Mouse (Mus musculus): ENCODE measurements around the gene Nod2. TPM values are rescaled to one million over a fixed set of nuclear protein-coding genes. Genes with fewer than 3 reads are reported as not detected.
A peak's percentile ranks its signal among the peaks of the same experiment; 100 is the strongest.

The Nod2 gene
- polyA plus RNA-seq, 1 experiment from 2014 or later, result 0.10 TPM

GRCm38 (mm10) chr8:88691342-88691948 lies 44.3 kb downstream of the Nod2 start:
- H3K4me3 ChIP-seq, result no peak overlapping the region
- H3K27me3 ChIP-seq (ENCODE audit: low read depth, poor library complexity, severe bottlenecking), result 0 out of 2 replicates have a peak, but pooled peaks cover 7% of the 10 kb centered on the region
- H3K27ac ChIP-seq (replicated peaks), result no peak overlapping the region
- H3K36me3 ChIP-seq, result no peaks in the 10 kb centered on the region
- H3K9me3 ChIP-seq (replicated peaks), result no peaks in the 10 kb centered on the region
- DNase-seq (ENCODE audit: low spot score), result no peak
- peaks cover 3% of the 10 kb centered on the region for H3K4me1 ChIP-seq
- WGBS, result 62% methylated on average over 4 of the region's 4 CpGs

GRCm38 (mm10) chr8:88691961-88692360 lies 44.8 kb downstream of the Nod2 start:
- Histone ChIP-seq H3K36me3 (no peaks in the 10 kb centered on the region), H3K4me3 (no peak overlapping the region), H3K27ac (replicated peaks) (no peak overlapping the region), H3K27me3 (ENCODE audit: low read depth, poor library complexity, severe bottlenecking) (0 out of 2 replicates have a peak, but pooled peaks cover 7% of the 10 kb centered on the region), H3K9me3 (replicated peaks) (no peaks in the 10 kb centered on the region), H3K4me1 (peaks cover 6% of the 10 kb centered on the region)
- 65% methylated on average over 7 of the region's 7 CpGs for WGBS
- no peak for DNase-seq (ENCODE audit: low spot score)

GRCm38 (mm10) chr8:88692866-88693265 lies 45.8 kb downstream of the Nod2 start:
- H3K36me3 ChIP-seq, result no peaks in the 10 kb centered on the region
- H3K4me1 ChIP-seq, result peaks cover 15% of the 10 kb centered on the region
- no peak overlapping the region for H3K27ac ChIP-seq (replicated peaks)
- WGBS, result 83% methylated on average over 6 of the region's 6 CpGs
- H3K27me3 ChIP-seq (ENCODE audit: low read depth, poor library complexity, severe bottlenecking), result 0 out of 2 replicates have a peak, but pooled peaks cover 7% of the 10 kb centered on the region
- H3K9me3 ChIP-seq (replicated peaks), result no peaks in the 10 kb centered on the region
- no peak for DNase-seq (ENCODE audit: low spot score)
- no peak overlapping the region for H3K4me3 ChIP-seq

- no peak overlapping the region for H3K27ac ChIP-seq (replicated peaks)
- no peak overlapping the region for H3K4me3 ChIP-seq
- DNase-seq (ENCODE audit: low spot score), result no peak
- 87% methylated on average over 4 of the region's 4 CpGs for WGBS
- no peaks in the 10 kb centered on the region for H3K36me3 ChIP-seq
- H3K27me3 ChIP-seq (ENCODE audit: low read depth, poor library complexity, severe bottlenecking), result 0 out of 2 replicates have a peak, but pooled peaks cover 7% of the 10 kb centered on the region
- H3K4me1 ChIP-seq, result peaks cover 18% of the 10 kb centered on the region
- H3K9me3 ChIP-seq (replicated peaks), result no peaks in the 10 kb centered on the region
Observed at GRCm38 (mm10) chr8:88693376-88693775, 46.3 kb downstream of the Nod2 start.

- Histone ChIP-seq H3K36me3 (no peaks in the 10 kb centered on the region), H3K4me1 (peaks cover 18% of the 10 kb centered on the region), H3K27ac (replicated peaks) (no peak overlapping the region), H3K27me3 (ENCODE audit: low read depth, poor library complexity, severe bottlenecking) (0 out of 2 replicates have a peak, but pooled peaks cover 7% of the 10 kb centered on the region), H3K4me3 (no peak overlapping the region), H3K9me3 (replicated peaks) (no peaks in the 10 kb centered on the region)
- DNase-seq (ENCODE audit: low spot score), result no peak
- 82% methylated on average over 7 of the region's 7 CpGs for WGBS
Observed at GRCm38 (mm10) chr8:88694291-88694690, 47.2 kb downstream of the Nod2 start.

- no peaks in the 10 kb centered on the region for H3K36me3 ChIP-seq
- no peak overlapping the region for H3K27ac ChIP-seq (replicated peaks)
- peak overlapping the region; percentile 91 for H3K4me3 ChIP-seq
- 0 out of 2 replicates have a peak, but pooled peaks cover 7% of the 10 kb centered on the region for H3K27me3 ChIP-seq (ENCODE audit: low read depth, poor library complexity, severe bottlenecking)
- H3K4me1 ChIP-seq, result peaks cover 18% of the 10 kb centered on the region
- H3K9me3 ChIP-seq (replicated peaks), result no peaks in the 10 kb centered on the region
- DNase-seq (ENCODE audit: low spot score), result no peak
- WGBS, result 34% methylated on average over 7 of the region's 7 CpGs
Observed at GRCm38 (mm10) chr8:88696228-88696627, 49.1 kb downstream of the Nod2 start.

- WGBS, result under 1% methylated on average over 79 of the region's 80 CpGs
- Histone ChIP-seq H3K36me3 (no peaks in the 10 kb centered on the region), H3K9me3 (replicated peaks) (no peaks in the 10 kb centered on the region), H3K4me3 (peak within 1 kb of the TSS; percentile 91), H3K27me3 (ENCODE audit: low read depth, poor library complexity, severe bottlenecking) (0 out of 2 replicates have a peak, but pooled peaks cover 7% of the 10 kb centered on the region), H3K27ac (replicated peaks) (peak within 1 kb of the TSS; percentile 89), H3K4me1 (peaks cover 18% of the 10 kb centered on the region)
- DNase-seq (ENCODE audit: low spot score), result peak; percentile 99
Observed at GRCm38 (mm10) chr8:88696721-88697641, 49.9 kb downstream of the Nod2 start, which contains the start of gene Cyld. Gene Cyld, plus strand, starts transcription at chr8:88697028.

- peak overlapping the region; percentile 91 for H3K4me3 ChIP-seq
- 0 out of 2 replicates have a peak, but pooled peaks cover 7% of the 10 kb centered on the region for H3K27me3 ChIP-seq (ENCODE audit: low read depth, poor library complexity, severe bottlenecking)
- DNase-seq (ENCODE audit: low spot score), result no peak
- WGBS, result 24% methylated on average over 4 of the region's 4 CpGs
- peaks cover 18% of the 10 kb centered on the region for H3K4me1 ChIP-seq
- H3K36me3 ChIP-seq, result no peaks in the 10 kb centered on the region
- peak overlapping the region; percentile 89 for H3K27ac ChIP-seq (replicated peaks)
- H3K9me3 ChIP-seq (replicated peaks), result no peaks in the 10 kb centered on the region
Observed at GRCm38 (mm10) chr8:88697642-88698031, 50.5 kb downstream of the Nod2 start.

GRCm38 (mm10) chr8:88698048-88698447 lies 50.9 kb downstream of the Nod2 start:
- Histone ChIP-seq H3K27ac (replicated peaks) (no peak overlapping the region), H3K36me3 (no peaks in the 10 kb centered on the region), H3K9me3 (replicated peaks) (no peaks in the 10 kb centered on the region), H3K4me1 (peaks cover 18% of the 10 kb centered on the region), H3K27me3 (ENCODE audit: low read depth, poor library complexity, severe bottlenecking) (0 out of 2 replicates have a peak, but pooled peaks cover 7% of the 10 kb centered on the region), H3K4me3 (peak overlapping the region; percentile 91)
- no peak for DNase-seq (ENCODE audit: low spot score)
- 40% methylated on average over 2 of the region's 2 CpGs for WGBS

GRCm38 (mm10) chr8:88701611-88702010 lies 54.5 kb downstream of the Nod2 start:
- 44% methylated on average over 2 of the region's 2 CpGs for WGBS
- DNase-seq (ENCODE audit: low spot score), result no peak
- peaks cover 15% of the 10 kb centered on the region for H3K4me1 ChIP-seq
- H3K27me3 ChIP-seq (ENCODE audit: low read depth, poor library complexity, severe bottlenecking), result no peaks in the 10 kb centered on the region
- H3K4me3 ChIP-seq, result no peak overlapping the region
- H3K9me3 ChIP-seq (replicated peaks), result no peaks in the 10 kb centered on the region
- no peak overlapping the region for H3K27ac ChIP-seq (replicated peaks)
- H3K36me3 ChIP-seq, result no peaks in the 10 kb centered on the region

- H3K27me3 ChIP-seq (ENCODE audit: low read depth, poor library complexity, severe bottlenecking), result no peaks in the 10 kb centered on the region
- H3K4me3 ChIP-seq, result no peak overlapping the region
- 84% methylated on average over 3 of the region's 3 CpGs for WGBS
- peaks cover 3% of the 10 kb centered on the region for H3K4me1 ChIP-seq
- no peaks in the 10 kb centered on the region for H3K36me3 ChIP-seq
- no peak overlapping the region for H3K27ac ChIP-seq (replicated peaks)
- no peak for DNase-seq (ENCODE audit: low spot score)
- no peaks in the 10 kb centered on the region for H3K9me3 ChIP-seq (replicated peaks)
Observed at GRCm38 (mm10) chr8:88702816-88703215, 55.7 kb downstream of the Nod2 start.

- no peak for DNase-seq (ENCODE audit: low spot score)
- Histone ChIP-seq H3K36me3 (peaks cover 26% of the 10 kb centered on the region), H3K4me1 (no peaks in the 10 kb centered on the region), H3K27me3 (ENCODE audit: low read depth, poor library complexity, severe bottlenecking) (no peaks in the 10 kb centered on the region), H3K27ac (replicated peaks) (no peak overlapping the region), H3K9me3 (replicated peaks) (no peaks in the 10 kb centered on the region), H3K4me3 (no peak overlapping the region)
- WGBS, result 91% methylated on average over 2 of the region's 2 CpGs
Observed at GRCm38 (mm10) chr8:88723256-88723963, 76.3 kb downstream of the Nod2 start.

All from midbrain, embryonic 10.5 days (tissue).